Mouse (Mus musculus): Measurements from ENCODE around the gene Zfx. TPM values are rescaled to one million over a fixed set of nuclear protein-coding genes. Genes with fewer than 3 reads are reported as not detected.

Gene Zfx
- polyA plus RNA-seq, 1 experiment from 2014 or later = 15.8 TPM

DNA sequence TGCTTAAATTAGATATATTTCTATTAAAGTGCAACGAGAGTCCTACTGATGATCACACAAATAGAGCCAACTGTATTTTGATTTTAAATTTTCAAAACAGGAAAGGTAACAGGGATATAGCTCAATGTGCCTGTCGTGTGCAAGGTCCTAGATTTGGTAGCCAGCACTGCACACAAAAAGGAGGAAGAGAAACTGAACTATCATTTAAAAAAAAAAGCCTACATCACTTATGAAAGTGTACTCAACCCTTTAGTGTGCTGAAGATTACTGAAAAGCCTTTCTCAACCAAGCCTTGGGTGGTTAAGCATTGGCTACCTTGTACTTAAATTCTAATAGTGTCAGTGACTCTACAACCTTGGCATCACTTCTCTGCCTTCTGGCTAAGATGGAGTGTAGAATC lies 2.4 kb upstream of the Zfx start:
- H3K9ac ChIP-seq = no peak overlapping the region
- ATAC-seq (ENCODE audit: extremely low read depth, insufficient number of reproducible peaks, low FRiP score, low TSS enrichment) = no peak
- no peaks in the 10 kb centered on the region for H3K9me3 ChIP-seq
- no peak overlapping the region for H3K27ac ChIP-seq (replicated peaks)
- H3K27me3 ChIP-seq (replicated peaks) = peaks cover 85% of the 10 kb centered on the region
- H3K4me1 ChIP-seq = no peaks in the 10 kb centered on the region
- no peak overlapping the region for H3K4me2 ChIP-seq
- WGBS = 67% methylated on average over 2 of the region's 2 CpGs
- no peak overlapping the region for H3K4me3 ChIP-seq
- H3K36me3 ChIP-seq = no peaks in the 10 kb centered on the region

DNA sequence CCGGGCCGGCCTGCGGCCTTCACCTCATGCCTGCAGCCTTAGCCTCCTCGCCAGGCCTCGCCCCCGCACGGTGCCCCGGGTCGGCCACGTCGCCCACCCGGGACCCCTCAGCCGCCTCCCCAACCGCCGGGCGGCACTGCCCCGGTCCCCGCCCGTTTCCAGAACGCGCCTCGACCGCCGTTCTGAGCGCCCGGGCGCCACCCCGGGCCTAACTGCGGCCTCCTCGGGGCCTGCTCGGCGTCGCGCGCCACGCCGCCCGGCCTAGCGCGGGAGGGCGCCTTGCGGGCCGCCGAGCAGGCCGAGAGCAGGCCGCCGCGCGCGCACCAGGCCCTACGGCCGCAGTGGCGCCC lies 818 bp downstream of the Zfx start:
- H3K36me3 ChIP-seq = no peaks in the 10 kb centered on the region
- H3K9ac ChIP-seq = peak overlapping the region; percentile 96
- no peaks in the 10 kb centered on the region for H3K9me3 ChIP-seq
- peaks cover 71% of the 10 kb centered on the region for H3K27me3 ChIP-seq (replicated peaks)
- ATAC-seq (ENCODE audit: extremely low read depth, insufficient number of reproducible peaks, low FRiP score, low TSS enrichment) = no peak
- H3K4me1 ChIP-seq = peaks cover 12% of the 10 kb centered on the region
- H3K27ac ChIP-seq (replicated peaks) = peak overlapping the region; percentile 99
- H3K4me2 ChIP-seq = peak overlapping the region; percentile 68
- 20% methylated on average over 32 of the region's 53 CpGs for WGBS
- peak overlapping the region; percentile 66 for H3K4me3 ChIP-seq

DNA sequence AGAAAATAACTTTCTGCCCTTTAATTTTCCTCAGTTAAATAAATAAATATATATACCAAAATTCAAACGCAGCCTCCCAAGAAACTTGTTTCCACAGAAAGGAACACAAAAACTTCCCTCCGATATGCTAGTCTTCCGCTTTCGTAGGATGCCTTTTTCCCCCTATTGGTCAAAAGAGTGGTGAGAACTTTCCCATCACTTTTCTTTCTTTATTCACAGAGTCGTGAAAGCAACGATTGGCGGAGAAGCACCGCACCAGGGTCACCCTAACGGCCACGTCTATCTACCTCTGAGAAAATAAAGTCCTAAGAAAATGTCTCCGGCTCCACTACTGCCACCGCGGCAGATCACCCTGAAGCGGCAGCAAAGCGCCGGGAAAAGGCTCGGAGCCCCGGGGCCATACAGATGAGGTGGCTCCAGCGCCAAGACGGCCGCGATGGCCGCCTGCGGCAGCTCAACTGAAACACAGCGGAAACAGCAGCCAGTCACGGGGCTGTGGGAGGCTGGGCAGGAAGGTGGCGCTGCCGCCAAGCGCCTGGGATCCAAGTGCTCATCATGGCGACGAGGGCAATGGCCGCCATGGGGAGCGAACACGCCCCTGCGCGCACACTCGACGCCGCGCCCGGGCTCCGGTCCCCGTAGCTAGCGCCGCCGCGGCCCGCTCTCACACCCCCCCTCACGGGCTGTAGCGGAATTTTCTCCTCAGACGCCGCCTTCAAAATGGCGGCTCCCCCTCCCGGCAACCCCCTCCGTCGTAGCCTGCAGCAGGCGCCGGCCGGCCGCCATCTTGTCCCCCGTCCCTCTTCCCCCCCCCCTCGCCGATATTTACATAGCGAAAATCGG lies 1.4 kb downstream of the Zfx start:
- Histone ChIP-seq H3K27me3 (replicated peaks) (peaks cover 69% of the 10 kb centered on the region), H3K9me3 (no peaks in the 10 kb centered on the region), H3K36me3 (no peaks in the 10 kb centered on the region), H3K27ac (replicated peaks) (peak overlapping the region; percentile 99), H3K9ac (peak overlapping the region; percentile 96), H3K4me2 (peak overlapping the region; percentile 68), H3K4me1 (peaks cover 12% of the 10 kb centered on the region), H3K4me3 (peak overlapping the region; percentile 66)
- ATAC-seq (ENCODE audit: extremely low read depth, insufficient number of reproducible peaks, low FRiP score, low TSS enrichment) = peak; percentile 80
- 13% methylated on average over 30 of the region's 65 CpGs for WGBS

DNA sequence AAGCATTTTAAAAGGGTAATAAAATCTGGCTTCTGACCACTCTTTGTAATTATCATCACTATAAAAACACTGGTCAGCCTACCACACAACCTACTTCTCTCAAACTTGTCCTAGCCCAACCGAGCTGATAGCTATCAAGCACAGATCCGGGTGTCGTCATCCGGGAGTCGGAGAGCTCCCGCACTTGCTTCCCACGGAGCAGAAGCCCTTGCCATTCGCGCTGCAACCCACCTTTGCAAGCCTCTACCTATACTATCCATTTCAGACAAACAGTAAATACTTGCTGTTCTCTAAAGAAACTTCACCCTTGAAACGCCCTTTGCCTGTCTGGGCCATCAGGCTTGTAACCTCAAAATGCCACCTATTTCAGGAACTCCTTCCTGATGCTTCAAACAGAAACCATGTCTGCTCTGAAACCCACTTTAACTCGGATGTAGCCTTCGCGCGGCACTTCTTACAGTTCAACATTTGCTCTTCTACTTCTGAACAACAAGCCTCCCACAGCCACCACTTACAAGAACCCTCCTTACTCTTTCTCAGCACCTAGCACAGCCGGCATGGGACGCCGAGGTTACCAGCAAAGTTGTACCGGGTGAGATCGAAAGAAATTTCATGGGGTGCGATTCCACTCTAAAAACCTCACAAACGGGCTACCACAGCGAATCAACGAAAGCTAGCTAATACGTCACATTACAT lies 2.2 kb downstream of the Zfx start:
- Histone ChIP-seq H3K9me3 (no peaks in the 10 kb centered on the region), H3K9ac (peak overlapping the region; percentile 96), H3K4me3 (peak overlapping the region; percentile 66), H3K27ac (replicated peaks) (peak overlapping the region; percentile 99), H3K4me2 (peak overlapping the region; percentile 68), H3K27me3 (replicated peaks) (peaks cover 65% of the 10 kb centered on the region), H3K4me1 (peaks cover 12% of the 10 kb centered on the region), H3K36me3 (no peaks in the 10 kb centered on the region)
- ATAC-seq (ENCODE audit: extremely low read depth, insufficient number of reproducible peaks, low FRiP score, low TSS enrichment) = no peak
- WGBS = 10% methylated on average over 24 of the region's 24 CpGs

DNA sequence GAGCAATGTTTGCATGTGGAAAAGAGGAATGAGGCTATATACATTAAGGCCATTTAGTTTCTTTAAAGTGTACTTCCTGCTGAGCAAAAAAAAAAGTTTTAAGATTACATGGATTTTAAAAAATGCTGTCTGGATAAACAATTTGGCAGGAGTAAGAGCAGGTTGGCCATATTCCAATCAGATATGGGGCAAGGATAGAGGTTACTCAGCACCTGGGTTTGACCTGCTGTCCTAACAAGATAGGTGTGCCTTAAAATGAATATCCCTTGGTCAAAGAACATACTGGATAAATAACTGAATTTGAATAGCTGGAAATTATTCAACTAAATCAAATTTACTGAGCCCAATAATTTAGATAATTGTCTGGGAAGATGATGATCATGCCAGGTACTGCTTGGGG lies 5.2 kb downstream of the Zfx start:
- H3K4me1 ChIP-seq = peaks cover 16% of the 10 kb centered on the region
- H3K27me3 ChIP-seq (replicated peaks) = peaks cover 55% of the 10 kb centered on the region
- no peaks in the 10 kb centered on the region for H3K36me3 ChIP-seq
- no peak for ATAC-seq (ENCODE audit: extremely low read depth, insufficient number of reproducible peaks, low FRiP score, low TSS enrichment)
- no peak overlapping the region for H3K4me2 ChIP-seq
- H3K9ac ChIP-seq = no peak overlapping the region
- no peaks in the 10 kb centered on the region for H3K9me3 ChIP-seq
- H3K27ac ChIP-seq (replicated peaks) = no peak overlapping the region
- H3K4me3 ChIP-seq = no peak overlapping the region

DNA sequence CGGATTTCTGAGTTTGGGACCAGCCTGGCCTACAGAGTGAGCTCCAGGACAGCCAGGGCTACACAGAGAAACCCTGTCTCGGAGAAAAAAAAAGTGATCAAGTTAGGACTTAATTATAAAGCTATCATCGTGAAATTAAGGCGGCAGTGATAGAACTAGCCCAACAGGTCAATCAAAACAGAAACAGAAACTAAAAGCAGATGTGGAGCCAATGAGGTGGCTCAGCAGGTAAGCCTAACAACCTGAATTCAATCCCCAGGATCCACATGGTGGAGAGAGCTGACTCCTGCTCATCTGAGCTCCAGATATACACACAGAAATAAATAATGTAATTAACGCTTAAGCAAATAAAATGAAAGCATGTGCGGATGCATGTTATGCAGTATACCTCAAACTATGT lies 7.6 kb downstream of the Zfx start:
- ATAC-seq (ENCODE audit: extremely low read depth, insufficient number of reproducible peaks, low FRiP score, low TSS enrichment) = no peak
- Histone ChIP-seq H3K4me2 (no peak overlapping the region), H3K27me3 (replicated peaks) (peaks cover 35% of the 10 kb centered on the region), H3K9ac (no peak overlapping the region), H3K9me3 (no peaks in the 10 kb centered on the region), H3K27ac (replicated peaks) (no peak overlapping the region), H3K4me1 (peaks cover 16% of the 10 kb centered on the region), H3K36me3 (0 out of 2 replicates have a peak, but pooled peaks cover 6% of the 10 kb centered on the region), H3K4me3 (no peak overlapping the region)
- WGBS = 72% methylated on average over 6 of the region's 6 CpGs

DNA sequence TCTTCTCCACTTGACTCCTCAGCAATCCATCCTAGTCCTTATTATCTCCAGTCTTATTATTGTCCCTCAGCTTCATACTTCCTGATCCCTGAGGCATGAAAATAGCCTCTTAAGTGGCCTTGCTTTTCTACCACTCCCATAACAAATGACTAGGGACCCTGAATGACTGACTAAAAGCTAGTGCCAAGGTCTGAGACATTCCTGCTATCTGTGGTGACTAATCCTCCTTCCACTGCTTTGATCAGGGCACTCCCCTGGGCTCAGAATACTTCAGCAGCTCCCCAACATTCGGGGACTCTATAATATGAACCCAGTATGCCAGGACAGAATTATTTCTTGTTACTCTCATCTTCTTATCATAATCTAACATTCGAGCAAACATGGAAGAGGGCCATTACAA lies 17.5 kb downstream of the Zfx start:
- 0 out of 2 replicates have a peak overlapping the region, but pooled peaks have one; percentile 12 for H3K27ac ChIP-seq (replicated peaks)
- no peak for ATAC-seq (ENCODE audit: extremely low read depth, insufficient number of reproducible peaks, low FRiP score, low TSS enrichment)
- 38% methylated on average over 2 of the region's 2 CpGs for WGBS

DNA sequence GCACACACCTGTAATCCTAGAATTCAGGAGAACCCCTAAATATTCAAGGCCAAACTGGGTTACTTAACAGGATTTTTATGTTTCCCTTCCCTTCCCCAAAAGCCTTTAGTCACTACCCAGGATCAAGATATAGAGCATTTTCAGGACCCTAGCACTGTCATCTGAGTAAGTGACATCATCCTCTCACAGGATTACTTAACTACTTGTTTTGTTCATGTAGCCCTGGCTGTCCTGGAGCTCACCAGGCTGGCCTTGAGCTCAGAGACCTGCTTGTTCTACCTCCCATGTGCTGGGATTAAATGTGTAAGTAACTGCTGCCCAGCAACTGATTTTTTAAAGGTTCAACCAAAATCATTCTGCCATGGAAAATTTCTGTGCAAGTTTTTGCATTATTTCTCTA lies 20.6 kb downstream of the Zfx start:
- Histone ChIP-seq H3K27ac (replicated peaks) (no peak overlapping the region), H3K4me1 (peaks cover 11% of the 10 kb centered on the region), H3K9ac (no peak overlapping the region), H3K4me3 (no peak overlapping the region), H3K4me2 (no peak overlapping the region), H3K9me3 (no peaks in the 10 kb centered on the region), H3K27me3 (replicated peaks) (peaks cover 53% of the 10 kb centered on the region), H3K36me3 (peaks cover 25% of the 10 kb centered on the region)
- ATAC-seq (ENCODE audit: extremely low read depth, insufficient number of reproducible peaks, low FRiP score, low TSS enrichment) = no peak

More for the DNA sequence above, 17.5 kb downstream of the Zfx start:
- Histone ChIP-seq H3K4me2 (no peak overlapping the region), H3K4me3 (no peak overlapping the region), H3K36me3 (peaks cover 7% of the 10 kb centered on the region), H3K9me3 (no peaks in the 10 kb centered on the region), H3K4me1 (peaks cover 11% of the 10 kb centered on the region), H3K9ac (no peak overlapping the region), H3K27me3 (replicated peaks) (peaks cover 62% of the 10 kb centered on the region)

DNA sequence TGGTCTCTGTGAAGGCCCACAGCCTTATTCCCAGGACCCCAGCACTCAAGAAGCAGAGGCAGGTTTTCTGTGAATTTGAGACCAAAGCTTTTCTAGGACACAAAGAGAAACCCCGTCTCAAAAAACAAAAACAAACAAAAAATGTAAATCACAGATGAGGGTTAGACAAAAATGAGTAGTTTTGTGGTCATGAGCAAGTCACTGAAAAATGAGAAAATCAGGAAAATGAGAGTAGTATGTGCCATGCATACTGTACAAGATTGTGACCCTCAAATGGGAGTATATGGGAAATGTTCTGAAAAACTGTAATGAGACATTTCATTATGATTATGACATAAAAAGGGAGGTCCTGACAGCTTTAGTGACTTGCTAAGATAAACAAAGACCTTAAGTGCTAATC lies 22.9 kb downstream of the Zfx start:
- peaks cover 3% of the 10 kb centered on the region; the same call in 1 of the 2 replicates for H3K4me1 ChIP-seq
- no peak overlapping the region for H3K9ac ChIP-seq
- WGBS = 81% methylated on average over 1 of the region's 1 CpGs
- H3K9me3 ChIP-seq = no peaks in the 10 kb centered on the region
- no peak overlapping the region for H3K4me2 ChIP-seq
- H3K4me3 ChIP-seq = no peak overlapping the region
- H3K36me3 ChIP-seq = peaks cover 42% of the 10 kb centered on the region
- no peak for ATAC-seq (ENCODE audit: extremely low read depth, insufficient number of reproducible peaks, low FRiP score, low TSS enrichment)
- peaks cover 47% of the 10 kb centered on the region for H3K27me3 ChIP-seq (replicated peaks)
- no peak overlapping the region for H3K27ac ChIP-seq (replicated peaks)

DNA sequence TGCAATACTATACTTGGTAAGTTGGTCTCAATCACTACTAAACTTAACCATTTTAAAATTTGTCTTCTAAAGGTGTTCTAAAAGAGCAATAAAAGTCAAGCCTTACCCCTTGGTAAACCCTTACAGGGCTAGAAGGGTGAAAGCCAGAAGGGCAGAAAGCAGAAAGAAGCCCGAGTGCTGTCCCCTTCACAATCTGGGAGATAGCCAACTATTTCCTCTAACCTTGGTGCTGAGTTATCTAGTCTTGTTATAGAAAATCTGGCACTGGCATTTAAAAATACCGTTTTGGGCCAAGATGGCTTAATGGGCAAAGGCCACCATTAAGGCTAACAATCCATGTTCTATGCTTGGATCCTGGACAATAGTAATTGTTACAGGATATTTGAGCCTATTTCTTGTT lies 32.5 kb downstream of the Zfx start:
- Histone ChIP-seq H3K9me3 (no peaks in the 10 kb centered on the region), H3K4me1 (no peaks in the 10 kb centered on the region), H3K27me3 (replicated peaks) (peaks cover 42% of the 10 kb centered on the region), H3K27ac (replicated peaks) (no peak overlapping the region), H3K36me3 (peaks cover 12% of the 10 kb centered on the region; the same call in 1 of the 2 replicates), H3K4me3 (no peak overlapping the region), H3K4me2 (no peak overlapping the region), H3K9ac (no peak overlapping the region)
- 68% methylated on average over 2 of the region's 2 CpGs for WGBS
- no peak for ATAC-seq (ENCODE audit: extremely low read depth, insufficient number of reproducible peaks, low FRiP score, low TSS enrichment)

DNA sequence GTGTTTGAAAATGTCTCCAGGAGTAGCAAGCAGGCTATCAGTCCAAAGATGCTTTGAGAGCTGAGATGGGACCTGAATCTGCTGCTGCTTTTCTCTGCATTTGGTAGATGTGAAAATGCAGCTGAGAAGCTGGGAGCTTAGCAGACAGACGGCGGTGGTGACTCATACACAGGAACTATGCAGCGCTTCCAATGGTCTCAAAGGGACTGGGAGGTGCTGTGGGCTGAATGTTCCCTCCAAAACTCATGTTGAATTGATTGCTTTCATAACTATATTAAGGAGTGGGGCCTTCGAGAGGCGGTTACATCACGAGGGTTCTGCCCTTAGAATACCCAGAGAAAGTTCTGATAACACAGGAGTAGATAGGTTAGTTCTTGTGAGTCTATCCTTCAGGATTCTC lies 62.3 kb downstream of the Zfx start:
- no peak overlapping the region for H3K9ac ChIP-seq
- no peaks in the 10 kb centered on the region for H3K36me3 ChIP-seq
- 18% methylated on average over 6 of the region's 6 CpGs for WGBS
- peak overlapping the region; percentile 41 for H3K4me2 ChIP-seq
- no peak overlapping the region for H3K27ac ChIP-seq (replicated peaks)
- H3K9me3 ChIP-seq = no peaks in the 10 kb centered on the region
- no peak for ATAC-seq (ENCODE audit: extremely low read depth, insufficient number of reproducible peaks, low FRiP score, low TSS enrichment)
- H3K4me3 ChIP-seq = no peak overlapping the region
- H3K4me1 ChIP-seq = peaks cover 11% of the 10 kb centered on the region; the same call in 1 of the 2 replicates
- H3K27me3 ChIP-seq (replicated peaks) = peaks cover 74% of the 10 kb centered on the region
